Mouse (Mus musculus): ENCODE results near the gene Fxyd5. TPM values are rescaled to one million over a fixed set of nuclear protein-coding genes. Genes with fewer than 3 reads are reported as not detected.

The Fxyd5 gene
- total RNA-seq, 4 experiments from 2014 or later = 53.1 to 81.6 (median 58.8) TPM

Small RNA genes lying within 50 kb of the gene (microRNA-seq; reads per million reads assigned to microRNA genes)
- 0 reads per million in 2 experiments for gene Mir7050

Other genes with a start within 250 kb of the Fxyd5 start
- 1 to 10 TPM; 1.6 to 9.0 (median 2.6) TPM for gene Ffar2, start 218.7 kb downstream of the Fxyd5 start, total RNA-seq (2022)
- 1 to 10 TPM in 1 of 4 experiments, under 1 TPM in 3; 0.35 to 1.9 (median 0.75) TPM for gene Ffar3, start 186.3 kb downstream of the Fxyd5 start, total RNA-seq (2022)
- not detected for gene Ffar1, start 180.9 kb downstream of the Fxyd5 start, total RNA-seq (2022)
- 1 to 10 TPM; 1.1 to 2.3 (median 1.5) TPM for gene Cd22, start 162.1 kb downstream of the Fxyd5 start, total RNA-seq (2022)
- gene Mag, start 127.6 kb downstream of the Fxyd5 start, total RNA-seq (2022) = 1 to 10 TPM in 1 of 4 experiments, under 1 TPM in 3; 0.32 to 1.3 (median 0.42) TPM
- 1 to 10 TPM in 3 of 4 experiments, not detected in 1; 1.3 to 4.2 (median 2.6) TPM for gene Hamp2, start 117.8 kb downstream of the Fxyd5 start, total RNA-seq (2022)
- 10 to 100 TPM in 1 of 4 experiments, 1 to 10 TPM in 1, under 1 TPM in 1, not detected in 1; 0.99 to 15.0 (median 1.0) TPM for gene Hamp, start 98.4 kb downstream of the Fxyd5 start, total RNA-seq (2022)
- gene Usf2, start 85.7 kb downstream of the Fxyd5 start, total RNA-seq (2022) = 100 to 1,000 TPM; 116 to 131 (median 127) TPM
- 10 to 100 TPM in 2 of 4 experiments, 1 to 10 TPM in 2; 4.1 to 36.6 (median 13.7) TPM for gene Lsr, start 69.0 kb downstream of the Fxyd5 start, total RNA-seq (2022)
- gene Fam187b, start 68.7 kb downstream of the Fxyd5 start, total RNA-seq (2022) = 1 to 10 TPM in 2 of 4 experiments, under 1 TPM in 2; 0.38 to 2.2 (median 0.84) TPM
- 1 to 10 TPM; 2.0 to 4.1 (median 2.3) TPM for gene Fxyd7, start 9.0 kb upstream of the Fxyd5 start, total RNA-seq (2022)
- 100 to 1,000 TPM; 110 to 212 (median 163) TPM for gene Fxyd1, start 14.7 kb upstream of the Fxyd5 start, total RNA-seq (2022)
- gene Lgi4, start 16.9 kb upstream of the Fxyd5 start, total RNA-seq (2022) = 1 to 10 TPM; 2.8 to 8.8 (median 4.2) TPM
- gene Fxyd3, start 34.2 kb upstream of the Fxyd5 start, total RNA-seq (2022) = 1 to 10 TPM in 1 of 4 experiments, under 1 TPM in 3; 0.73 to 1.3 (median 0.86) TPM
- 1 to 10 TPM in 3 of 4 experiments, under 1 TPM in 1; 0.26 to 1.5 (median 1.2) TPM for gene Hpn, start 72.8 kb upstream of the Fxyd5 start, total RNA-seq (2022)
- 10 to 100 TPM; 14.2 to 27.2 (median 18.9) TPM for gene Scn1b, start 84.5 kb upstream of the Fxyd5 start, total RNA-seq (2022)
- 10 to 100 TPM; 37.7 to 65.1 (median 55.4) TPM for gene Gramd1a, start 113.4 kb upstream of the Fxyd5 start, total RNA-seq (2022)
- not detected for gene Scgb2b2, start 248.0 kb upstream of the Fxyd5 start, total RNA-seq (2022)
- gene Scgb1b2, start 249.3 kb upstream of the Fxyd5 start, total RNA-seq (2022) = not detected